Mouse (Mus musculus): ENCODE results near the gene Nfkbia. TPM values are rescaled to one million over a fixed set of nuclear protein-coding genes. Genes with fewer than 3 reads are reported as not detected.
A peak's percentile ranks its signal among the peaks of the same experiment; 100 is the strongest.

Gene Nfkbia
- polyA plus RNA-seq, 1 experiment, result 40.4 TPM

- peaks cover 3% of the 10 kb centered on the region; the same call in 1 of the 2 replicates for H3K4me1 ChIP-seq (ENCODE audit: control insufficient read depth, insufficient read depth, low read length)
- H3K27ac ChIP-seq (ENCODE audit: insufficient read depth, low read length), result peak overlapping the region; percentile 83
- H3K4me3 ChIP-seq (ENCODE audit: insufficient read depth, low read length), result no peak overlapping the region
- TF ChIP-seq POLR2A (IDR thresholded peaks at IDR 0.05; ENCODE audit: low read depth, low read length), result no peak
- TF ChIP-seq CTCF (IDR thresholded peaks at IDR 0.05; ENCODE audit: borderline replicate concordance, insufficient read depth, low read length), result no peak
Measured at GRCm38 (mm10) chr12:55446746-55447395, 45.6 kb downstream of the Nfkbia start.

DNA sequence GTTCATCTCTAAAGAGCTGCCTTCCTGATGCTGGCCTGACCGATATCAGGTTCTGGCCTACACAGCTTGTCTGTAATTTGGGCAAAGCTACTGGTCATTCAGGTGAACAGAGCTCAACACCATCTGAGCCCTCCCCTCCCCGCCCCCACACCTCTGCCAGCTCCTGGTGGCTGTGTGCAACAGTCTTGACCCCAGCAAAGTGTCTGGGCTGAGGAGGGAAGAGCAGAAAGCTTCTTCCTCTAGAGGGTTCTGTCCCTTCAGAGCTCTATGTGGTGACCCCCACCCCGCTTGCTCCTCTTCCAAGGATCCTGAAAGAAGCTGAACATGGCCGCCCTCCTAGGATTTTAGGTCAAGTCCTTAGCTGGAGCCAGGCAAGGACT is 46.1 kb downstream of the Nfkbia start:
- Histone ChIP-seq H3K4me1 (ENCODE audit: control insufficient read depth, insufficient read depth, low read length) (peaks cover 3% of the 10 kb centered on the region; the same call in 1 of the 2 replicates), H3K4me3 (ENCODE audit: insufficient read depth, low read length) (no peak overlapping the region), H3K27ac (ENCODE audit: insufficient read depth, low read length) (peak overlapping the region; percentile 83)
- TF ChIP-seq POLR2A (IDR thresholded peaks at IDR 0.05; ENCODE audit: low read depth, low read length) (0 out of 2 replicates have a peak, but pooled peaks have one; percentile 8), CTCF (IDR thresholded peaks at IDR 0.05; ENCODE audit: borderline replicate concordance, insufficient read depth, low read length) (no peak)

DNA sequence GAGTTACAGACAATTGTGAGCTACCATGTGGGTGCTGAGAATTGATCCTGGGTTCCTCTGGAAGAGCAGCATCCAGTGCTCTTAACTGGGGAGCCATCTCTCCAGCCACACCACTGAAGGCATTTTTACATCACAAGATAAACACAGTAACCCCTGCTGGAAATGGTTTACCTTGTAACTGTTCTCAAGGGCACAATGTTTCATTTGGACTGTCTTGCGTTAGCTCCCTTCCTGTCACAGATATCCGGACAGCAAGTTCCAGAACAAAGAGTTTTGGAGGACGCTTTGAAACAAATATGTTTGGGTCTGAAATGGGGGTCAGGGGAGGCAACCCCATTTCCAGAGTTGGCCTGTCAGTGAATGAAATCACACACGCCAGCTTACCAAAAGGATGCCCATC is 46.9 kb downstream of the Nfkbia start:
- peak overlapping the region; percentile 83; the same call in 1 of the 2 replicates for H3K27ac ChIP-seq (ENCODE audit: insufficient read depth, low read length)
- H3K4me3 ChIP-seq (ENCODE audit: insufficient read depth, low read length), result no peak overlapping the region
- peaks cover 3% of the 10 kb centered on the region; the same call in 1 of the 2 replicates for H3K4me1 ChIP-seq (ENCODE audit: control insufficient read depth, insufficient read depth, low read length)
- no peak for TF ChIP-seq POLR2A (IDR thresholded peaks at IDR 0.05; ENCODE audit: low read depth, low read length)
- TF ChIP-seq CTCF (IDR thresholded peaks at IDR 0.05; ENCODE audit: borderline replicate concordance, insufficient read depth, low read length), result no peak

DNA sequence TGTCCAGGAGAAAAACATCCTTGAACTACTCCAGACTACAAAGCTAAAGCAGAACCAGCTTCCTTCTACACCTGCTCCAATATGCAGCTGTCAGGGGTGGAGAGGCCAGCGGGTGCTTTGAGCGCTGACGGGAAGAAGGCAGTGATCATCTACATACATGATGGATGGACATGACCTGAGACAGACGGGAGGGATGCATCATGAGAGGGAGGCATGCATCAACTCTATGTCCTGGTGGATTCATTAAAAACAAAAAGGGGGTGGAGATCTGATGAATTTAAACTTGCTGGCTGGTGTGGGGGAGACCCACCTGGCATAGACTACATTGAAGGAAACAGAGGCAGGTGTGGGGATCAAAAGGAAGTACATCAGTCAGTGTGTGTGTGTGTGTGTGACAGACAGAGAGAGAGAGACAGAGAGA is 48.4 kb downstream of the Nfkbia start:
- no peak overlapping the region for H3K27ac ChIP-seq (ENCODE audit: insufficient read depth, low read length)
- peaks cover 6% of the 10 kb centered on the region; the same call in 1 of the 2 replicates for H3K4me1 ChIP-seq (ENCODE audit: control insufficient read depth, insufficient read depth, low read length)
- no peak for TF ChIP-seq POLR2A (IDR thresholded peaks at IDR 0.05; ENCODE audit: low read depth, low read length)
- no peak for TF ChIP-seq CTCF (IDR thresholded peaks at IDR 0.05; ENCODE audit: borderline replicate concordance, insufficient read depth, low read length)
- H3K4me3 ChIP-seq (ENCODE audit: insufficient read depth, low read length), result no peak overlapping the region

DNA sequence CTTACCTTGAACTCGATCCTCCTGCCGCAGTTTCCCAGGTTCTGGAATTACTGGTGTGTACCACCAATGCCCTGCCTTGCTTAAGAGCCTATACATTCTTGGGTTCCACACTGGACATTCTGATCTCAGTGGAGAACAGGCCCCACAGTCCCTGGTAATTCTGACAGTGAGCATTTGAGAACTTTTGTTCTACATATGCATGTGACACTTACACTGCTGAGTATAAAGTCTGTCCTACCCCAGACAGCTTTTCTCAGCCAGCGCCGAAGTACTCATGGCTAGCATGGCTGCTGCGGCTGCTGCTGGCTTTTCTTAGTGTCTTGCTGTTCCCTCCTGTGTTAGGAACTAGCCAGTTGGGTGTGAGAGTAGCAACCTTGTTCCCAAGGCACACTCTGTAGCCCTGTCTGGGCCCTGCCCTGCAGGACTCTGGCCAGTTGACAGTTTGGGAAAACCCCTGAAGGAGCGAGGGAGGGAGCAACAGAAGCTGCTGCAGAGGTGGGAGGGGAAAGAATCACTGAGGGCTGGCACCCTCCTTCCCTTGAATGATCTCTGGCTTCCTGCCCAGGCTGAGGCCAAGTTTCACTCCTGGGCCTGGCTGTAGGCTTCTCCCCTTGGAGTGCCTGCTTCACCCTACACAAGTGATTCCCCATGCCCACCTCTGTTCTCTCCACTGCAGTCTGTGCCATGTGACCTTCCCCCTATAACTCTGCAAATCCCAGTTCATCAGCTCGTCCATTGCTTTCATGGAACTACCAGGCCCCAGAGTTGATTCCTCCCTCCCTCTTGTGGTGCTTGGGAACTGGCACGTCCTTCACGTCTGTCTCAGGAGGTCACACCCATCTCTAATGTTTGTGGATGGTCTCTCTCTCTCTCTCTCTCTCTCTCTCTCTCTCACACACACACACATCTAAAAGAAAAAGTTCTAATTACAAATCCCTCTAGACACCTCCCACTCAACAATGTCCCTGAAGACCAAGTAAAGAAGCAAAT is 49.3 kb downstream of the Nfkbia start:
- Histone ChIP-seq H3K4me1 (ENCODE audit: control insufficient read depth, insufficient read depth, low read length) (peaks cover 6% of the 10 kb centered on the region; the same call in 1 of the 2 replicates), H3K27ac (ENCODE audit: insufficient read depth, low read length) (peak overlapping the region; percentile 12; the same call in 1 of the 2 replicates), H3K4me3 (ENCODE audit: insufficient read depth, low read length) (no peak overlapping the region)
- TF ChIP-seq CTCF (IDR thresholded peaks at IDR 0.05; ENCODE audit: borderline replicate concordance, insufficient read depth, low read length), result no peak
- peak; percentile 40; the same call in 1 of the 2 replicates for TF ChIP-seq POLR2A (IDR thresholded peaks at IDR 0.05; ENCODE audit: low read depth, low read length)

DNA sequence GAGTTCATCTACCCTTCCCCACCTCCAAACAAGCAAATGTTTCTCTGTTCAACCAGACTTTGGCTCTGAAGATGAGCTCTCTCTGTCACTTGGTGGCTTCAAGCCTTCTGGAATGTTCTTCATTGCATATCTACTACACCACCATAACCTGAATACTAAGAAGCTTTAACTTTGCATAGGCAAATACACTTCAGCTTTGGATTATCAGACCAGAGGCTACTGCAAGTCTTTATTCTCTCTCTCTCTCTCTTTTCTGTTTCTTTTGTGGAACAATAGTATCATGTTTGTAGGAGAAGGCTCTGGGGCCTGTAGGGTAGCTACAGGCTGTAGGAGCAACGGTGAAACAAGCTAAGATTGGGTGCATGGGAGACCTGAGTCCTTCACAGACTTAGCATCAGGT is 50.2 kb downstream of the Nfkbia start:
- Histone ChIP-seq H3K4me1 (ENCODE audit: control insufficient read depth, insufficient read depth, low read length) (peaks cover 6% of the 10 kb centered on the region; the same call in 1 of the 2 replicates), H3K27ac (ENCODE audit: insufficient read depth, low read length) (no peak overlapping the region)
- TF ChIP-seq POLR2A (IDR thresholded peaks at IDR 0.05; ENCODE audit: low read depth, low read length) (no peak), CTCF (IDR thresholded peaks at IDR 0.05; ENCODE audit: borderline replicate concordance, insufficient read depth, low read length) (no peak)

GRCm38 (mm10) chr12:55440416-55440815 is 52.0 kb downstream of the Nfkbia start:
- Histone ChIP-seq H3K4me3 (ENCODE audit: insufficient read depth, low read length) (no peak overlapping the region), H3K4me1 (ENCODE audit: control insufficient read depth, insufficient read depth, low read length) (peaks cover 6% of the 10 kb centered on the region; the same call in 1 of the 2 replicates), H3K27ac (ENCODE audit: insufficient read depth, low read length) (no peak overlapping the region)
- no peak for TF ChIP-seq POLR2A (IDR thresholded peaks at IDR 0.05; ENCODE audit: low read depth, low read length)
- TF ChIP-seq CTCF (IDR thresholded peaks at IDR 0.05; ENCODE audit: borderline replicate concordance, insufficient read depth, low read length), result no peak

More for the DNA sequence above, 50.2 kb downstream of the Nfkbia start:
- no peak overlapping the region for H3K4me3 ChIP-seq (ENCODE audit: insufficient read depth, low read length)

Other genes starting within 250 kb of the Nfkbia start
- 8.2 and 10.2 TPM in 2 replicates for gene 1110008L16Rik, start 193.1 kb downstream of the Nfkbia start, polyA plus RNA-seq (2011; ENCODE audit: insufficient read length, low read depth, missing spikeins)
- 27.2 and 31.0 TPM in 2 replicates for gene Ppp2r3c, start 189.6 kb downstream of the Nfkbia start, polyA plus RNA-seq (2011; ENCODE audit: insufficient read length, low read depth, missing spikeins)
- 184 and 197 TPM in 2 replicates for gene Psma6, start 108.4 kb downstream of the Nfkbia start, polyA plus RNA-seq (2011; ENCODE audit: insufficient read length, low read depth, missing spikeins)
- gene Aldoart2, start 72.6 kb upstream of the Nfkbia start, polyA plus RNA-seq (2011; ENCODE audit: insufficient read length, low read depth, missing spikeins), result 0.33 TPM in 1 of 2 replicates, not detected in the other
- gene Insm2, start 106.8 kb upstream of the Nfkbia start, polyA plus RNA-seq (2011; ENCODE audit: insufficient read length, low read depth, missing spikeins), result not detected in 2 replicates